Mouse (Mus musculus): ENCODE results near the gene St3gal3.

DNA sequence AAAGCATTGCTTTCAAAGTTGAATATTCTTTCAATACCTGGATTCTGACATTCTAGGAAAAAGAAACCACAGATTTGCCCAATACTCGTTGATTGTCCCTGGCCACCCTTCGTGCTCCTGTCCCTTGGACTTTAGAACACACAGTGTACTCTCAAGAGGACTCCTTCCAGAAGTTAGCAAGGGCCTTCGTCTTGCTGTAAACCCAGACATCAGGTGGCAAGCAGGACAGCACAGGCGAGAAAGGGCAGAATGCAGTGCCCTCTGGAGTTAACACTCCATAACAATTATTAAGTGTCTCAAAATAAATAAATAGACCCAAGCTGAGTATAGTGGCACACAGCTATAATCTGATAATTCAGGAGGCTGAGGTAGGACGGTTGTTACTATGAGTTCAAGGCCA is 101.7 kb downstream of the St3gal3 start:
- TF ChIP-seq CTCF (IDR thresholded peaks at IDR 0.05; ENCODE audit: extremely low read depth, insufficient read length, insufficient replicate concordance, low read depth, low read length) (no peak), POLR2A (IDR thresholded peaks at IDR 0.05; ENCODE audit: low read depth, low read length) (no peak)
